Mouse (Mus musculus) testis, postnatal 14 days (tissue): ENCODE data around the gene Palb2.

Experiments
- DNase-seq: peaks from one replicate; pipeline ENCODE4 v3.0.0; 2021; ENCODE audit warnings: low spot score

The Palb2 gene

GRCm38 (mm10) chr7:122099222-122099621, 33.6 kb downstream of the Palb2 start:
- no peak for DNase-seq

DNA sequence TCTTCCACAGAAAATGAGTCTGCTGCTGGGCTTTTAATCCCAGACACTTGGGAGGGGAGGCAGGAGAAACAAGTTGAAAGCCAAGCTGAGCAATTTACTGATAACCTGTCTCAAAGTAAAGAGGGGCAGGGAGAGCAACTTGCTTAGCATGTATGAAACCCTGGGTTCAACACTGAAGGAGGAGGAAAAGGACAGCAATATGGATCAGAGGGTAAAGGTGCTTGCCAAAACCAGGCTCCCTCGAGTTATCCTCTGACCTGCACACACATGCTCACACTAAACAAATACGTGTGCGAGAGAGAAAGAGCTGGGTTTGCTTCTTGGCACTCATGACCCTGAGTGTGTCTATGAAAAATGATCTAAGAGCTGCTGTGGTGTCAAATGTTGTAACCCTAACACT, 34.8 kb downstream of the Palb2 start:
- no peak for DNase-seq

DNA sequence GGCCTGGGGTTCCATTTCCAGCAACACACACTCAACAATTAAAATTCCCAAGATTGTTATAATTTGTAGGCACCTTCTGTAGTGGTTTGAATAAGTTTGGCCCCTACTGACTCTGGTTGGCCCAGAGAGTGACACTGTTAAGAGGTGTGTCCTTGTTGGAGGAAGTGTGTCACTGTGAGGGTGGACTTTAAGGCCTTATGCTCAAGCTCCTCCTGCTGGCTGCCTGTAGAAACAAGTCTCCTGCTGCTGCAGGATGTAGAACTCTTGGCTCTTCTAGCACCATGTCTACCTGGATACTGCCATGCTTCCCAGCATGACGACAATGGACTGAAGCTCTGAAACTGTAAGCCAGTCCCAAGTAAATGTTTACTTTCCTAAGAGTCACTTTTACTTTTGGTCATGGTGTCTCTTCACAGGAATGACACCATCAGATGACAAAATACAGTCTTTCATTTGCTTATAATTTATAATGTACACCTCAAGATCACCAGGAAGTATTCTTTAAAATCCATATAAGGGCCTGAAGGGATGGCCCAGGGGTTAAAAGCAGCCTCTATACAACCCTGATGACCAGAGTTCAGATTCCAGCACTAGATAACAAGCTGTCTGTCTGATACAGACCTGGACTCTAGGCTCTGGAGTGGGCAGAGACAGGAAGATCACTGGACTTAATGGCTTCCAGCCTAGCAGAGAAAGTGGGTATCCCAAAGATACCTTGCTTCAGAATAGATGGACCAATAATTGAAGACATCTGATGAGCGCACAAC, 38.0 kb downstream of the Palb2 start:
- DNase-seq: no peak

DNA sequence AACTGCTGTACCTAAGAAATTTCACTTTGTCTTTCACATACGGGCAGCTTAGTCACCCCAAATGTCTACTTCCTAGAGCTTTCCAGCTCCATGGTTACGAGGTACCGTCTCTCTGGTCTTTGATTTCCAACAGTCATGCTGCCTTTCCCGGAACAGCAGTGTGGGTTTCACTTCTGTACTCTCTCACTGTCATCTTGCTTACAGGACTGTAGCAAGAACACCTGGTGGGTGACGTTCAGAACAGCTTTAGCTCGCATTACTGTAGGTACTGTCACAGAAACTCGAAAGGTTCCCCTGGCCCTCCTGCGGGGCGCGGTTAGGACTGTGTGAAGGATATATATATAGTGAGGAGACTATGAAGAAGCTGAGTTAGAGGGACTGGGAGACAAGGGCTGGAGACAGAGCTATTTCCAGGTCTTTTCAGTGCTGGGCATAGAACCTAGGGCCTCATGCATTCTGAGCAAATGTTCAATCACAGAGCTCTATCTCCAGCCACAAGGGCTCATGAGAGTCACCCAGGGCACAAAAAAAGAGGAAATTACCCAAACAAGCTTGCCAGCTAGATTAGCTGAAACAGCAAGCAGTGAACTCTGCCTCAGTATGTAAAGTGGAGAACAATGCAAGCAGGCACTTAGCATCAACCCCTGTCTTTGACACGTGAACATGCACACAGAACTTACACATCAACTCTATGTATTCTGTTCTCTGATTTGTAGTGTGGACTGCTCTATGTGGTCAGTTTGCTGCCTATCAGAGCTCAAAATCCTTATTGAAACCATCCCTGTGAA, 45.4 kb downstream of the Palb2 start:
- no peak for DNase-seq

GRCm38 (mm10) chr7:122081071-122081470, 51.7 kb downstream of the Palb2 start:
- DNase-seq: no peak

DNA sequence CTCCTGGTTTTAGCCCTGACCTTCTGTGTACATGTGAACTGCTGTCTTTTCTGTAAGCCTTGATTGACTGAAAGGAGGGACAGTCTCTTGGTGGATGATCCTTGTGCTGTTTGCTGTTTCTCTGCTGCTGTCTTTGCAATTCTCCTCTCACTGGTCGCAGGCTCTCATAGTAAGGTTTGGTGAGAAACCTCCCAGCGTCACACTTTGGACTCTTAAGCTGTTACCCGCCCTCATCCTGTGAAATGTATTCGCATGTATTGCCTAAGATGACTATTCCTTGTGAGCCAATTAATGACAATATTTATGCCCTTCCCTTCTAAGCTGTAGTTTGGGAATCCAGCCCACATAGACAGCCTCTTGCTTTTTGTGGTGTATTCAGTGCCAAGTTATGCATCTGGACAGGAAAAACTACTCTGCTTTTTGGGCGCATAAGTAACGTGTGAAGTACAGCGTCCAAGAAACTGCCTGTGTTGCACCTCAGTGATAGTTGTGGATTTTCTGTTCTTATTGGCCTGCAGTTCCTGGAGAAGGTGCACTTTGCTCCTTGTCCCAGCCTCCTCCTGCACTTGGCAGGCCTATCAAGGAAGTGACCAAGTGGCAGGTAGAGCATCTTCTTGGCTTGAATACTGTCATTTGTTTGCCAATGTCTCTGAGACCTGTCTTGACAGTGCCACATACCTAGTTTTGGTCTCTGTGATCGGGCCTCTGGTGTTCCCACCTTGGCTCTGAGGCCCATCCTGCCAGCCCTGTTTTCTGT, 52.8 kb downstream of the Palb2 start:
- no peak for DNase-seq

DNA sequence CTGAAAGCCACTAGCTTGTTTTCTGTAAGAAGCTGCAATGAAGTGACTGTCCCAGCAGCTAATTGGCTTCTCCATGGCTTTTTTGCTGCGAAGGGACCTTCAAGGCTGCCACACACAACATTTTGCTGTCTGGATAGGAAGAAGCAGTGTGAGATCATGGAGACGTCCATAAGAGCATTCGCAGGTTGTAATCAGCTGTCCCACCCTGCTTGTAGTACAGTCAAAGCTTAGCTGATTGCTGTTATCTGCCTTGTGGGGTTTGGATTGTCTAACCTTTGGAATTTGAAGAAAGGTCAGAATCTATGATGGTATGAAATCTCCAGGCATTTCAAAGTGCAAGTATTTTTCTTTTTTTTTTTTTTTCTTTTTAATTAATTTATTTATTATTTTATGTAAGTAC, 58.4 kb downstream of the Palb2 start:
- no peak for DNase-seq

GRCm38 (mm10) chr7:122067517-122068381, 65.0 kb downstream of the Palb2 start:
- DNase-seq: no peak

- peak; percentile 97 for DNase-seq
Measured at GRCm38 (mm10) chr7:122066945-122067516, 65.8 kb downstream of the Palb2 start, which contains the start of the genes Ubfd1 and Ears2. Ubfd1 (plus strand) TSS chr7:122067175. Ears2 (minus strand) TSS chr7:122067263.

- no peak for DNase-seq
Measured at GRCm38 (mm10) chr7:122066102-122066944, 66.5 kb downstream of the Palb2 start.

- DNase-seq: no peak
Measured at GRCm38 (mm10) chr7:122065656-122066055, 67.1 kb downstream of the Palb2 start.
